Mouse (Mus musculus) midbrain, postnatal 0 days (tissue): ENCODE measurements at regions not wholly inside any gene's neighbourhood (a gene's known extent, or its start where the extent isn't known, plus 50 kb on each side); places are given as distances from the start of the nearest gene placed in this dataset.

Experiments
- ATAC-seq: fragments of 200-750 bp; cut with Nextera tagmentation; 2 replicates; pipeline ENCODE4 v1.8.0; 2017; ENCODE audit warnings: moderate number of reproducible peaks, mild to moderate bottlenecking, moderate TSS enrichment, moderate library complexity; ENCODE audit not compliant: low FRiP score
- DNase-seq: peaks from one replicate; pipeline ENCODE4 v3.0.0-alpha.2; 2015; ENCODE audit warnings: low spot score
- H3K27ac ChIP-seq: fragments of 300-500 bp; sonication (generic); 2 replicates; pipeline ENCODE4 v1.5.1; 2014; ENCODE audit warnings: low read depth, mild to moderate bottlenecking, low read length, mixed read lengths
- H3K27me3 ChIP-seq: fragments of 300-500 bp; sonication (generic); 2 replicates; pipeline ENCODE4 v1.6.1; 2014; ENCODE audit warnings: low read length, control low read depth, mixed read lengths; ENCODE audit not compliant: insufficient read depth
- H3K36me3 ChIP-seq: fragments of 300-500 bp; sonication (generic); 2 replicates; pipeline ENCODE4 v1.6.1; 2014; ENCODE audit warnings: low read length, control low read depth, mixed read lengths; ENCODE audit not compliant: insufficient read depth
- H3K4me1 ChIP-seq: fragments of 300-500 bp; sonication (generic); 2 replicates; pipeline ENCODE4 v1.6.1; 2014; ENCODE audit warnings: mild to moderate bottlenecking, control low read depth, antibody characterized with exemption, low read length, mixed read lengths; ENCODE audit not compliant: insufficient read depth
- H3K4me2 ChIP-seq: fragments of 300-500 bp; sonication (generic); 2 replicates; pipeline ENCODE4 v1.6.1; 2014; ENCODE audit warnings: low read depth, mild to moderate bottlenecking, low read length, mixed read lengths; ENCODE audit not compliant: poor library complexity, severe bottlenecking
- H3K4me3 ChIP-seq: fragments of 300-500 bp; sonication (generic); 2 replicates; pipeline ENCODE4 v1.5.1; 2014; ENCODE audit warnings: low read depth, mild to moderate bottlenecking, low read length, moderate library complexity
- H3K9ac ChIP-seq: fragments of 300-500 bp; sonication (generic); replicated peaks from 2 replicates; pipeline ENCODE4 v1.6.1; 2014; ENCODE audit warnings: mild to moderate bottlenecking, low read length, moderate library complexity, mixed read lengths; ENCODE audit not compliant: poor library complexity, severe bottlenecking
- H3K9me3 ChIP-seq: fragments of 300-500 bp; sonication (generic); 2 replicates; pipeline ENCODE4 v1.6.1; 2016; ENCODE audit warnings: low read length, control low read depth
- CTCF ChIP-seq: IDR thresholded peaks from 2 replicates; pipeline ENCODE4 v1.5.1; 2016; ENCODE audit warnings: antibody characterized with exemption, mild to moderate bottlenecking
- WGBS: fragments of 180-500 bp; shearing (Covaris S2); extraction: QIAGEN DNeasy Blood & Tissue Kit; methylation state at CpG from one replicate; pipeline ENCODE4 v1.1.7; 2014; 5-methylcytosine and 5-hydroxymethylcytosine counted together

DNA sequence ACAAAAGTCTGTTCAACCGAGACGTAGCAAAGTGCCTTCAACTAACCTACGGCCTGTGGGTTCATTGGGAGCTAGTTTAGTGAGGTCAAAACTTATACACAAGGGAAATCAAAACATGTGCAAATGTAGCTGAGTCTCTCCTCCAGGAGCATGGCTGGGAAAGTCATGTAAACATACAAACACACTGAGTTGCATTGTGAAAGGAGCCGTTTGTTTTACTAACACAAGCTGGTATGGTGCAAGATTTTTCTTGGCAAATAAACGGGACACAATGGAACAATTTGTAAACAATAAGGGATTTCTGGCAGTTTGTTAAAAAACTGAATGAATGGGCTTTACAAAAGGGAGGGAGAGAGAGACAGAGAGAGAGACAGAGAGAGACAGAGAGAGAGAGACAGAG, 147.8 kb upstream of the Paip1 start:
- no peaks in the 10 kb centered on the region for H3K4me1 ChIP-seq
- H3K4me2 ChIP-seq = no peak overlapping the region
- no peak overlapping the region for H3K4me3 ChIP-seq
- ATAC-seq (no peak), DNase-seq (no peak)
- H3K9me3 ChIP-seq = no peaks in the 10 kb centered on the region
- no peaks in the 10 kb centered on the region for H3K27me3 ChIP-seq
- no peaks in the 10 kb centered on the region for H3K36me3 ChIP-seq
- no peak for TF ChIP-seq CTCF
- WGBS = 79% methylated on average over 5 of the region's 5 CpGs
- H3K9ac ChIP-seq = no peak overlapping the region
- no peak overlapping the region for H3K27ac ChIP-seq

DNA sequence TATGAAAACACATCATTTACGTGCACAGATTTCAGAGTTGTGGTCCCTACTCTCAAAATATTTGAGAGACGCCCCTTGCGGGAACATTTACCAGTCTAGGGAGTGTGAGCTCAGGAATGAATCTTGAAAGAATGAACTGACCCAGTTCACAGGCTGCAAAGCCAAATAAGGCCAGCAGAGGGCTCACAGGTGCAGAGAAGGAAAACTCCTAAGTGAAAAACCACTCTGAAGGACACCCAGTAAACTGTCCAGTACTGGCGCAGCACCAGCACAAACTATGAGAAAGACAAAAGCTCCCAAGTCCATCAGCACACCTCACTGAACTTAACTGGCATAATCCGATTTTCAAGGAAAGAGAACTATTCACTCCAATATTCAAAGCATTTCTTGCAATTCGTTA, 145.0 kb upstream of the Paip1 start:
- ATAC-seq = 0 out of 2 replicates have a peak, but pooled peaks have one; percentile 3
- Histone ChIP-seq H3K36me3 (no peaks in the 10 kb centered on the region), H3K4me1 (no peaks in the 10 kb centered on the region), H3K9ac (no peak overlapping the region), H3K27me3 (no peaks in the 10 kb centered on the region), H3K4me2 (no peak overlapping the region), H3K4me3 (no peak overlapping the region), H3K27ac (no peak overlapping the region), H3K9me3 (no peaks in the 10 kb centered on the region)
- 48% methylated on average over 6 of the region's 6 CpGs for WGBS
- DNase-seq = peak; percentile 53
- peak; percentile 75 for TF ChIP-seq CTCF

DNA sequence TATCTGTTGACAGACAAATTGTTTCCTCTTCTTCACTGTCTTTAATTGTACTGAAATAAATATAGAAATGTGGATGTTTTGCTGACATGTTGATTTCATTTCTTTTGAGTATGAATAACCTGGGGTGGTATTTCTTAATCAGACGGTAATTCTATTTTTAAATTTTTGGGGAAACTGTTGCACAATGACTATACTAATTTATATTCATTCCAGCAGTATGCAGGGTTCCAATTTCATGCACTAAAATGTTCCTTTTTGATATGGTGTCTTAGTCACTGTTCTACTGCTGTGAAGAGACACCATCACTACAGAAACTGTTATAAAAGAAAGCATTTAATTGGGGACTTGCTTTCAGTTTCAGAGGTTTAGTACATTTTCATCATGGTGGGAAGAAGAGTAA, 119.2 kb upstream of the Paip1 start:
- DNase-seq (no peak), ATAC-seq (no peak)
- Histone ChIP-seq H3K9ac (no peak overlapping the region), H3K9me3 (no peaks in the 10 kb centered on the region), H3K27ac (no peak overlapping the region), H3K36me3 (no peaks in the 10 kb centered on the region), H3K4me1 (no peaks in the 10 kb centered on the region), H3K27me3 (no peaks in the 10 kb centered on the region), H3K4me2 (no peak overlapping the region), H3K4me3 (no peak overlapping the region)
- TF ChIP-seq CTCF = no peak
- WGBS = 91% methylated on average over 1 of the region's 1 CpGs

DNA sequence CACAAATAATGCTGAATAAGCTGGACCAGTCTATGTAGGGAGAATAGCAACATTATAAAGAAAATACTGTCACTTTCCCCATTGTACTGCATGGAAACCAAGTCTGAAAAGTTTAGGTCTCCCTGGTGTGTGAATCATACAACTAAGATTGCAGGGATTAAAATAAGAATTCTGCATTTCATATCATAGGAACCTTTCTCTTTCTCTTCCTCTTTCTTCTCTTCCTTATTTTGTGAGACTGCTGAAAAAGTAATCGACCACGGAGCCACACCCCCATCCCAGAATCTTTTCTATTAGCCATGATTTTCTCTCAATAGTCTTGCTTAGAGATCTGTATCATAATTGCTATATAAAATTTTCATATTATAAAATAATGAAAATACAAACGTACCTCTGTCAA, 118.4 kb upstream of the Paip1 start:
- Histone ChIP-seq H3K4me2 (no peak overlapping the region), H3K27me3 (no peaks in the 10 kb centered on the region), H3K9ac (no peak overlapping the region), H3K36me3 (no peaks in the 10 kb centered on the region), H3K9me3 (no peaks in the 10 kb centered on the region), H3K4me1 (no peaks in the 10 kb centered on the region), H3K4me3 (no peak overlapping the region), H3K27ac (no peak overlapping the region)
- 94% methylated on average over 3 of the region's 3 CpGs for WGBS
- DNase-seq = no peak
- ATAC-seq = no peak
- no peak for TF ChIP-seq CTCF

DNA sequence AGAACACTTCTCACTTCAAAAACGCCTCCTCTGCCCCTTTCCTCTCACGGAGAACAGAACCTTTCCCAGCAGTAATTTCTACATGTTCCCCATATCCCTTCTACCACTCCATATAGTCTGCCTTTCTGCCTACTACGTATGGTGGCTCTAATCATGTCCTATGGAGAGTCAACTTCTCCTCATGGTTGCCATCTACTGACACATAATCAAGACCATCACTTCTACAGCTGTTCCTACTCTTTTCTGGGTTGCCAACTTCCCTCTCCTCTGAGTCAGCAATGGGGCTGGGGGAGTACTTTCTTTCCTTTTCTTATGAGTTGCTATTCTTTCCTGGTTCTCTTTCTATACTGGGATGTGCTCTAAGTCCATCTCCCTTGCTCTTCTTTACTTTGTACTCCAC, 114.0 kb upstream of the Paip1 start:
- ATAC-seq = no peak
- WGBS = 91% methylated on average over 3 of the region's 3 CpGs
- H3K4me2 ChIP-seq = no peak overlapping the region
- no peaks in the 10 kb centered on the region for H3K27me3 ChIP-seq
- no peak overlapping the region for H3K27ac ChIP-seq
- no peaks in the 10 kb centered on the region for H3K4me1 ChIP-seq
- no peak overlapping the region for H3K9ac ChIP-seq
- no peak for TF ChIP-seq CTCF
- DNase-seq = no peak
- H3K9me3 ChIP-seq = no peaks in the 10 kb centered on the region
- no peaks in the 10 kb centered on the region for H3K36me3 ChIP-seq
- no peak overlapping the region for H3K4me3 ChIP-seq

DNA sequence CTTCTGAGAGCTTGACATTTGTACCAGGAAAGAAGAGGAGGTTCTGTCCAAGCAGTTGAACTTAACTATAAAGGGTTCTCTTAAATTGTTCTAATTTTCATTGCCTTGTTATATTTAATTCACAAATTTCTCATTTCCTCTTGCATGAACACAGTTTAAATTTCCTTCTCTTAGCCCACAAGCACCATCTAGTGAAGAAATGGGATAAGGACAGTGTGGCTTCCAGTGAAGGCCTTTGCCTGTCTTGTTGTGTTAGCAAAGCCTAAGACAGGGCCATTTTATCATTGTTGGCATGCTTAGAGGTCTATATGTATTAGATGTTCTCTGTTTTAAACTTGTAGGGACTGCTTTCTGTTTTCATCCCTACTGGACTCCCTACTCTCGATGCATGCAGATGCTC, 110.0 kb upstream of the Paip1 start:
- no peak overlapping the region for H3K4me2 ChIP-seq
- H3K27me3 ChIP-seq = no peaks in the 10 kb centered on the region
- peak; percentile 87 for TF ChIP-seq CTCF
- no peaks in the 10 kb centered on the region for H3K36me3 ChIP-seq
- H3K9ac ChIP-seq = no peak overlapping the region
- ATAC-seq (peak; percentile 54; the same call in 1 of the 2 replicates), DNase-seq (peak; percentile 53)
- no peak overlapping the region for H3K4me3 ChIP-seq
- no peaks in the 10 kb centered on the region for H3K4me1 ChIP-seq
- H3K27ac ChIP-seq = no peak overlapping the region
- 94% methylated on average over 1 of the region's 1 CpGs for WGBS
- H3K9me3 ChIP-seq = no peaks in the 10 kb centered on the region
